20 mouse cellular contexts compared by ENCODE assay signal in genomic region chr15:67407244-67407643, GRCm38 (mm10).
DNase-seq lines count a peak whose midpoint lies in the region; ATAC-seq and TF ChIP-seq lines count a peak whose summit lies in the region.
"Had no signal": no experiment of that assay in that cellular context is flagged by ENCODE, and none has a peak within 500 bp of the region (broad histone marks: within the 10 kb centered on the region; RNA-seq: fewer than 3 reads in every experiment).

No protein-coding gene starts in this region.

- no peak overlapping the region for H3K27ac ChIP-seq in embryonic facial prominence, embryonic 15.5 days (replicated peaks)
- no peak overlapping the region for H3K27ac ChIP-seq in embryonic facial prominence, embryonic 10.5 days (replicated peaks)
- no peak overlapping the region for H3K27ac ChIP-seq in MEL (ENCODE audit: control insufficient read depth, low read depth, low read length)
- H3K27ac ChIP-seq: forebrain, embryonic 12.5 days; forebrain, embryonic 15.5 days; hindbrain, embryonic 12.5 days; hindbrain, embryonic 15.5 days had no signal

- 74% methylated on average over 2 of the region's 2 CpGs for WGBS in embryonic facial prominence, embryonic 15.5 days
- WGBS in embryonic facial prominence, embryonic 10.5 days: 86% methylated on average over 2 of the region's 2 CpGs

- no peak overlapping the region for H3K4me3 ChIP-seq in embryonic facial prominence, embryonic 15.5 days (replicated peaks)
- H3K4me3 ChIP-seq in embryonic facial prominence, embryonic 10.5 days: no peak overlapping the region
- H3K4me3 ChIP-seq in MEL (ENCODE audit: control insufficient read depth in 1 of 2, insufficient read depth in 1 of 2, low read depth in 2 of 2, low read length in 2 of 2): no peak overlapping the region
- H3K4me3 ChIP-seq: forebrain, embryonic 12.5 days; forebrain, embryonic 15.5 days; hindbrain, embryonic 12.5 days; hindbrain, embryonic 15.5 days had no signal

- H3K4me1 ChIP-seq in embryonic facial prominence, embryonic 15.5 days: no peaks in the 10 kb centered on the region
- H3K4me1 ChIP-seq in embryonic facial prominence, embryonic 10.5 days: peaks cover 13% of the 10 kb centered on the region
- H3K4me1 ChIP-seq in MEL (ENCODE audit: control insufficient read depth in 1 of 2, insufficient read depth in 2 of 2, low read length in 2 of 2): peaks cover 44 to 50% of the 10 kb centered on the region in 2 experiments
- H3K4me1 ChIP-seq: forebrain, embryonic 12.5 days; forebrain, embryonic 15.5 days; hindbrain, embryonic 12.5 days; hindbrain, embryonic 15.5 days had no signal

- DNase-seq in cerebellum, postnatal 10 days: peak; percentile 4 to 15
- DNase-seq in cerebellum, adult 9-10 months: no peak
- DNase-seq in embryonic facial prominence, embryonic 10.5 days (ENCODE audit: low spot score): no peak
- DNase-seq in MEL (ENCODE audit: low read depth, low spot score): peak; percentile 39
- DNase-seq in layer of hippocampus, postnatal 25 days (ENCODE audit: extremely low spot score in 1 of 2, low spot score in 1 of 2): no peak
- DNase-seq in urinary bladder, postnatal 4 days (ENCODE audit: low spot score in 2 of 2): no peak
- DNase-seq: adrenal gland, adult 8-10 months; adrenal gland, postnatal 25 days; cerebellum, adult 18-20 months; cerebellum, adult 9-11 months; embryo, embryonic 11 days; gastrocnemius, postnatal 25 days had no signal

- H3K36me3 ChIP-seq in embryonic facial prominence, embryonic 15.5 days: no peaks in the 10 kb centered on the region
- no peaks in the 10 kb centered on the region for H3K36me3 ChIP-seq in embryonic facial prominence, embryonic 10.5 days (replicated peaks)
- peaks cover 0 to 51% of the 10 kb centered on the region in 2 experiments; a peak in 2 of 4 replicates for H3K36me3 ChIP-seq in MEL (ENCODE audit: control insufficient read depth in 1 of 2, insufficient read depth in 2 of 2, low read length in 2 of 2)
- H3K36me3 ChIP-seq: forebrain, embryonic 12.5 days; forebrain, embryonic 15.5 days; hindbrain, embryonic 12.5 days; hindbrain, embryonic 15.5 days had no signal

- no peaks in the 10 kb centered on the region for H3K79me2 ChIP-seq in MEL (ENCODE audit: control insufficient read depth, insufficient read depth, low read length, poor library complexity)

- 0 out of 2 replicates have a peak, but pooled peaks have one; percentile 24 for ATAC-seq in embryonic facial prominence, embryonic 15.5 days (ENCODE audit: insufficient number of reproducible peaks, low FRiP score, low TSS enrichment, low read depth)
- ATAC-seq: activated CD4-positive, CD25-positive, alpha-beta regulatory T cell, adult 4 months; forebrain, embryonic 15.5 days; intestine, postnatal 0 days had no signal

- no peaks in the 10 kb centered on the region for H3K9me3 ChIP-seq in embryonic facial prominence, embryonic 15.5 days (replicated peaks)
- no peaks in the 10 kb centered on the region for H3K9me3 ChIP-seq in embryonic facial prominence, embryonic 10.5 days
- no peaks in the 10 kb centered on the region for H3K9me3 ChIP-seq in MEL (replicated peaks; ENCODE audit: insufficient read depth, low read length)
- H3K9me3 ChIP-seq: forebrain, embryonic 12.5 days; forebrain, embryonic 15.5 days; hindbrain, embryonic 12.5 days; hindbrain, embryonic 15.5 days had no signal

- no peak for TF ChIP-seq RAD21 in MEL (IDR thresholded peaks at IDR 0.05; ENCODE audit: low read depth, low read length)

- no peak for TF ChIP-seq CTCF in MEL (IDR thresholded peaks at IDR 0.05 in 2 of 3, conservative IDR thresholded peaks at IDR 0.05 in 1 of 3; ENCODE audit: control insufficient read depth in 1 of 3, insufficient read depth in 1 of 3, low read depth in 2 of 3, low read length in 3 of 3, poor library complexity in 1 of 3, severe bottlenecking in 1 of 3)

- H3K4me2 ChIP-seq in embryonic facial prominence, embryonic 15.5 days (replicated peaks): no peak overlapping the region
- H3K4me2 ChIP-seq: forebrain, embryonic 12.5 days; forebrain, embryonic 15.5 days; heart, embryonic 11.5 days; hindbrain, embryonic 12.5 days; hindbrain, embryonic 15.5 days had no signal

- TF ChIP-seq POLR2A in MEL (IDR thresholded peaks at IDR 0.05; ENCODE audit: control insufficient read depth in 1 of 2, insufficient read depth in 1 of 2, low read depth in 1 of 2, low read length in 2 of 2, poor library complexity in 1 of 2): no peak

- no peak overlapping the region for H3K9ac ChIP-seq in embryonic facial prominence, embryonic 15.5 days
- no peak overlapping the region for H3K9ac ChIP-seq in MEL (ENCODE audit: control insufficient read depth, low read depth, low read length, poor library complexity, severe bottlenecking)
- H3K9ac ChIP-seq: forebrain, embryonic 12.5 days; forebrain, embryonic 15.5 days; hindbrain, embryonic 12.5 days; hindbrain, embryonic 15.5 days had no signal

- peak in 1 of 2 experiments; percentile 31; a peak in 1 of 4 replicates for TF ChIP-seq EP300 in MEL (IDR thresholded peaks at IDR 0.05; ENCODE audit: low read depth in 1 of 2, low read length in 2 of 2)

- H3K27me3 ChIP-seq in embryonic facial prominence, embryonic 15.5 days: no peaks in the 10 kb centered on the region
- H3K27me3 ChIP-seq in embryonic facial prominence, embryonic 10.5 days (replicated peaks; ENCODE audit: low read depth, poor library complexity, severe bottlenecking): no peaks in the 10 kb centered on the region
- no peaks in the 10 kb centered on the region for H3K27me3 ChIP-seq in MEL (ENCODE audit: control insufficient read depth in 1 of 2, insufficient read depth in 2 of 2, low read length in 2 of 2)
- H3K27me3 ChIP-seq: forebrain, embryonic 12.5 days; forebrain, embryonic 15.5 days; hindbrain, embryonic 12.5 days; hindbrain, embryonic 15.5 days had no signal

TF ChIP-seq in MEL, 35 proteins besides CTCF, POLR2A, EP300 and RAD21:
- TF ChIP-seq MYC (IDR thresholded peaks at IDR 0.05; ENCODE audit: low read depth, low read length): 0 out of 2 replicates have a peak, but pooled peaks have one; percentile 20
- no peak for TF ChIP-seq SIN3A (IDR thresholded peaks at IDR 0.05; ENCODE audit: low read length)
- TF ChIP-seq MAFK (IDR thresholded peaks at IDR 0.05; ENCODE audit: borderline replicate concordance, low read depth, low read length): peak; percentile 91
- no peak for TF ChIP-seq MYB (IDR thresholded peaks at IDR 0.05; ENCODE audit: low read depth, low read length)
- TF ChIP-seq NELFE (IDR thresholded peaks at IDR 0.05; ENCODE audit: low read depth, low read length): no peak
- TF ChIP-seq RCOR1 (IDR thresholded peaks at IDR 0.05; ENCODE audit: low read depth, low read length): peak; percentile 11; the same call in 1 of the 2 replicates
TF ChIP-seq in MEL: peak in this region for 3.

Comparison
In these comparisons a context has a peak if more than half of its experiments do, and no peak if none do; other contexts are left out.
1. DNase-seq: peak in cerebellum, postnatal 10 days (2 of 2) and MEL (single experiment); none in cerebellum, adult 9-10 months (single experiment), embryonic facial prominence, embryonic 10.5 days (single experiment), layer of hippocampus, postnatal 25 days (0 of 2) and urinary bladder, postnatal 4 days (0 of 2).